Mouse (Mus musculus) limb, embryonic 14.5 days (tissue): ENCODE data around the gene Ppp1r32. TPM values are rescaled to one million over a fixed set of nuclear protein-coding genes. Genes with fewer than 3 reads are reported as not detected.
A peak's percentile ranks its signal among the peaks of the same experiment; 100 is the strongest.

Source experiments
- ATAC-seq: fragments of 200-750 bp; cut with Nextera tagmentation; 2 replicates; pipeline ENCODE4 v1.8.0; 2017; ENCODE audit warnings: low read depth, moderate number of reproducible peaks, moderate TSS enrichment; ENCODE audit not compliant: low FRiP score
- DNase-seq: peaks from one replicate; pipeline ENCODE4 v3.0.0-alpha.2; 2015; ENCODE audit warnings: low spot score
- H3K27ac ChIP-seq: fragments of 300-500 bp; sonication (generic); replicated peaks from 2 replicates; pipeline ENCODE4 v1.5.1; 2014; ENCODE audit warnings: low read depth, mild to moderate bottlenecking, low read length, moderate library complexity, mixed read lengths
- H3K27me3 ChIP-seq: fragments of 300-500 bp; sonication (generic); 2 replicates; pipeline ENCODE4 v1.6.1; 2014; ENCODE audit warnings: low read length, mixed read lengths; ENCODE audit not compliant: control insufficient read depth, insufficient read depth
- H3K36me3 ChIP-seq: fragments of 300-500 bp; sonication (generic); 2 replicates; pipeline ENCODE4 v1.6.1; 2014; ENCODE audit warnings: mild to moderate bottlenecking, low read length, moderate library complexity, mixed read lengths; ENCODE audit not compliant: control insufficient read depth, insufficient read depth
- H3K4me1 ChIP-seq: fragments of 300-500 bp; sonication (generic); 2 replicates; pipeline ENCODE4 v1.6.1; 2014; ENCODE audit warnings: antibody characterized with exemption, low read length, mixed read lengths; ENCODE audit not compliant: control insufficient read depth, insufficient read depth
- H3K4me2 ChIP-seq: fragments of 300-500 bp; sonication (generic); replicated peaks from 2 replicates; pipeline ENCODE4 v1.6.1; 2014; ENCODE audit warnings: low read depth, mild to moderate bottlenecking, low read length, moderate library complexity; ENCODE audit not compliant: severe bottlenecking
- H3K4me3 ChIP-seq: fragments of 300-500 bp; sonication (generic); replicated peaks from 2 replicates; pipeline ENCODE4 v1.5.1; 2014; ENCODE audit warnings: low read length
- H3K9ac ChIP-seq: fragments of 300-500 bp; sonication (generic); 2 replicates; pipeline ENCODE4 v1.6.1; 2014; ENCODE audit warnings: mild to moderate bottlenecking, low read depth, low read length, moderate library complexity; ENCODE audit not compliant: severe bottlenecking
- H3K9me3 ChIP-seq: fragments of 300-500 bp; sonication (generic); 2 replicates; pipeline ENCODE4 v1.6.1; 2016; ENCODE audit warnings: low read length; ENCODE audit not compliant: control insufficient read depth
- POLR2A ChIP-seq: fragments of 200-500 bp; IDR thresholded peaks from 2 replicates; pipeline ENCODE4 v1.8.0; 2012; ENCODE audit warnings: inconsistent platforms, mild to moderate bottlenecking, moderate library complexity, borderline replicate concordance; ENCODE audit not compliant: insufficient read depth, insufficient read length; ENCODE audit errors: extremely low read depth
- WGBS: fragments of 180-500 bp; shearing (Covaris S2); extraction: QIAGEN DNeasy Blood & Tissue Kit; methylation state at CpG from one replicate; pipeline ENCODE4 v1.1.7; 2014; 5-methylcytosine and 5-hydroxymethylcytosine counted together
- polyA plus RNA-seq, 2 experiments: library from polyadenylated mRNA; depleted of rRNA in 1 of 2; stranded (reverse) in 1 of 2; unstranded in 1 of 2; fragments of >200 nt; fragmentation: Nextera tagmentation in 1 of 2; extraction: Ambion mirVana in 1 of 2; gene quantifications; 2 replicates each; pipeline versions ENCODE4 v1.2.1 to v1.2.3; 2012 to 2014

Ppp1r32 gene
- polyA plus RNA-seq, 2 experiments = 0.18 to 0.78 TPM

DNA sequence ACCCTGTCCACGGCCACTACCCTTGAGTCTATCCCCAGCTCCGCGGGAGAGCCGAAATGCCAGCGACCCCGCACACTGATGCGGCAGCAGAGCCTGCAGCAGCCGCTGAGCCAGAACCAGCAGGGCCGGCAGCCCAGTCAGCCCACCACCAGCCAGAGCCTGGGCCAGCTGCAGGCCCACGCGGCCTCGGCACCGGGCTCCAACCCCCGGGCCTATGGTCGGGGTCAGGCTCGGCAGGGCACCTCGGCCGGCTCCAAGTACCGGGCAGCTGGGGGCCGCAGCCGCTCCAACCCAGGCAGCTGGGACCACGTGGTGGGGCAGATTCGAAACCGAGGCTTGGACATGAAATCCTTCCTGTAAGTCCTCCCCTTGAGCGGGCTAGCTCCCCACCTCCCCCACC is 56.4 kb downstream of the Ppp1r32 start:
- Histone ChIP-seq H3K9me3 (no peaks in the 10 kb centered on the region), H3K27me3 (peaks cover 9% of the 10 kb centered on the region; the same call in 1 of the 2 replicates), H3K4me1 (peaks cover 39% of the 10 kb centered on the region), H3K36me3 (no peaks in the 10 kb centered on the region), H3K4me2 (no peak overlapping the region), H3K9ac (0 out of 2 replicates have a peak overlapping the region, but pooled peaks have one; percentile 12), H3K27ac (no peak overlapping the region), H3K4me3 (no peak overlapping the region)
- WGBS = 35% methylated on average over 21 of the region's 25 CpGs
- TF ChIP-seq POLR2A = no peak
- DNase-seq = no peak
- ATAC-seq = no peak

DNA sequence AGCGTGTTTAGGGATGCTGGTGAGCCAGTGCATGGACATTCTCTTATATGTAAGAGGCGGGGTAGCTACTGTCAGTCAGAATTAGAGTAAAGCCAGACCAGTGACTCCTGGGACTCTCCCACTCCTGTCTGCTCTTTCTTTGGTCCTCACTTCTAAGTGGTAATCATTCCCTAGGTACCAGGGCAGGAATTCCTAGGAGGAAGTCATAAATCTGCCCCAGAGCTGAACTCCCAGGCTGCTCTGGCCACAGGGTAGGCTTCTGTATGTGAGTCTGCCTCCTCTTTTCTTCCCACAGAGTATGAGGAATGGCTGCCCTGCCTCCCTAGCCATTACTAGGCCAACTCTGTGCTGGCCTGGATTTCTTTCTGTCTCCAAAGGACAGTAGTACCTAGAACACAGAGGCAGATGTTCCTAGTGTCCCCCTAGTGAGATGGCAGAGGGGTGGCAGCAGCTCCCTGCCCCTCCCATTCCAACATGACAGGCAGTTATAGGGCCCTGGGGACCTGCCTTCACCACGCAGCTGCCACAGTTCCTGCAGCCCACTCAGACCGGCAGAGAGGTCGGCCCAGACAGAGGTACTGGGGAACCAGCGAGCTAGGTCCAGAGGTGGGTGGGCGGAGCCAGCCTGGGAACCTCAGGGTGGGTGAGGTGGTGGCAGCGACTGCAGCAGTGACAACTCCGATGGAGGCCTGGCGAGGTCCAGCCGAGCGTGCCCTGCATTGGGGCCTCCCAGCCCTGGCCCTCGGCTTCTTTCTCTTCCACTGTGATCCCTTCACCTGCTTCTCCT is 57.1 kb downstream of the Ppp1r32 start:
- ATAC-seq (no peak), DNase-seq (no peak)
- Histone ChIP-seq H3K9ac (0 out of 2 replicates have a peak overlapping the region, but pooled peaks have one; percentile 12), H3K4me3 (no peak overlapping the region), H3K27ac (no peak overlapping the region), H3K36me3 (no peaks in the 10 kb centered on the region), H3K9me3 (no peaks in the 10 kb centered on the region), H3K27me3 (peaks cover 9% of the 10 kb centered on the region; the same call in 1 of the 2 replicates), H3K4me1 (peaks cover 39% of the 10 kb centered on the region), H3K4me2 (no peak overlapping the region)
- 31% methylated on average over 13 of the region's 13 CpGs for WGBS
- no peak for TF ChIP-seq POLR2A

DNA sequence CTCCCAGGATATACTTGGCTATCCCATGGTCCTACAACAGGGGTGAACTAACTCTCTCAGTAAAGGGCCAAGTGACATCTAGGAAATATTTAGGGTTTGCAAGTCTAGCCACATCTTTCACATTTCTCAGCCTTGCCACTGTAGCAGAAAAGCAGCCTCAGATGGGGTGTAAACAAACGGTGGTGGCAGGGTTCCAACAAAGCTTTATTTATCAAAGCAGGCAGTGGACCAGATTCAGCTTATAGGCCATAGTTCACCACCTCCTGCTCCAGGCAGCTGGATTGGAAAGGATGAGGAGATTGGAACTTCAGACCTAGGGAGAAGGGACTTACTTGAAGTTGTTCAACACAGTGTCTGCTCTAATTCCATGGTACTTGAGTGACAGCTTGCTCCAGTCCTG is 58.0 kb downstream of the Ppp1r32 start:
- no peak for TF ChIP-seq POLR2A
- ATAC-seq (no peak), DNase-seq (no peak)
- Histone ChIP-seq H3K4me3 (no peak overlapping the region), H3K9ac (no peak overlapping the region), H3K27me3 (peaks cover 9% of the 10 kb centered on the region; the same call in 1 of the 2 replicates), H3K36me3 (no peaks in the 10 kb centered on the region), H3K4me1 (peaks cover 33% of the 10 kb centered on the region), H3K9me3 (no peaks in the 10 kb centered on the region), H3K4me2 (no peak overlapping the region), H3K27ac (no peak overlapping the region)
- 50% methylated on average over 1 of the region's 1 CpGs for WGBS

Other genes starting within 250 kb of the Ppp1r32 start
- 4.4 and 7.0 TPM in 2 replicates for gene Myrf, start 242.2 kb downstream of the Ppp1r32 start, polyA plus RNA-seq (2012; rRNA removed)
- gene Myrf, start 242.2 kb downstream of the Ppp1r32 start, polyA plus RNA-seq (2014; fragmentation: Nextera tagmentation; extraction: Ambion mirVana) = 1.1 and 1.4 TPM in 2 replicates
- gene Dagla, start 178.1 kb downstream of the Ppp1r32 start, polyA plus RNA-seq (2012; rRNA removed) = 8.1 and 11.1 TPM in 2 replicates
- 2.4 and 2.8 TPM in 2 replicates for gene Dagla, start 178.1 kb downstream of the Ppp1r32 start, polyA plus RNA-seq (2014; fragmentation: Nextera tagmentation; extraction: Ambion mirVana)
- gene Syt7, start 93.8 kb downstream of the Ppp1r32 start, polyA plus RNA-seq (2012; rRNA removed) = 5.0 and 5.5 TPM in 2 replicates
- gene Syt7, start 93.8 kb downstream of the Ppp1r32 start, polyA plus RNA-seq (2014; fragmentation: Nextera tagmentation; extraction: Ambion mirVana) = 2.0 and 2.2 TPM in 2 replicates
- gene Lrrc10b, start 25.5 kb downstream of the Ppp1r32 start, polyA plus RNA-seq (2012; rRNA removed) = 0.88 and 1.2 TPM in 2 replicates
- gene Lrrc10b, start 25.5 kb downstream of the Ppp1r32 start, polyA plus RNA-seq (2014; fragmentation: Nextera tagmentation; extraction: Ambion mirVana) = 0.43 and 0.84 TPM in 2 replicates
- gene Cpsf7, start 42.3 kb upstream of the Ppp1r32 start, polyA plus RNA-seq (2012; rRNA removed) = 102 and 106 TPM in 2 replicates
- 50.4 and 59.1 TPM in 2 replicates for gene Cpsf7, start 42.3 kb upstream of the Ppp1r32 start, polyA plus RNA-seq (2014; fragmentation: Nextera tagmentation; extraction: Ambion mirVana)
- gene Sdhaf2, start 43.2 kb upstream of the Ppp1r32 start, polyA plus RNA-seq (2012; rRNA removed) = 42.5 and 49.2 TPM in 2 replicates
- 64.6 and 65.2 TPM in 2 replicates for gene Sdhaf2, start 43.2 kb upstream of the Ppp1r32 start, polyA plus RNA-seq (2014; fragmentation: Nextera tagmentation; extraction: Ambion mirVana)
- gene Tmem216, start 73.3 kb upstream of the Ppp1r32 start, polyA plus RNA-seq (2012; rRNA removed) = 51.3 and 61.5 TPM in 2 replicates
- gene Tmem216, start 73.3 kb upstream of the Ppp1r32 start, polyA plus RNA-seq (2014; fragmentation: Nextera tagmentation; extraction: Ambion mirVana) = 55.8 and 58.6 TPM in 2 replicates
- 23.1 and 33.0 TPM in 2 replicates for gene Cyb561a3, start 94.2 kb upstream of the Ppp1r32 start, polyA plus RNA-seq (2012; rRNA removed)
- gene Cyb561a3, start 94.2 kb upstream of the Ppp1r32 start, polyA plus RNA-seq (2014; fragmentation: Nextera tagmentation; extraction: Ambion mirVana) = 18.9 and 22.3 TPM in 2 replicates
- 29.7 and 34.2 TPM in 2 replicates for gene Tmem138, start 94.4 kb upstream of the Ppp1r32 start, polyA plus RNA-seq (2012; rRNA removed)
- 33.8 and 36.2 TPM in 2 replicates for gene Tmem138, start 94.4 kb upstream of the Ppp1r32 start, polyA plus RNA-seq (2014; fragmentation: Nextera tagmentation; extraction: Ambion mirVana)
- 346 and 349 TPM in 2 replicates for gene Ddb1, start 122.4 kb upstream of the Ppp1r32 start, polyA plus RNA-seq (2012; rRNA removed)
- 358 and 386 TPM in 2 replicates for gene Ddb1, start 122.4 kb upstream of the Ppp1r32 start, polyA plus RNA-seq (2014; fragmentation: Nextera tagmentation; extraction: Ambion mirVana)
- 24.1 and 25.5 TPM in 2 replicates for gene Tkfc, start 122.7 kb upstream of the Ppp1r32 start, polyA plus RNA-seq (2012; rRNA removed)
- gene Tkfc, start 122.7 kb upstream of the Ppp1r32 start, polyA plus RNA-seq (2014; fragmentation: Nextera tagmentation; extraction: Ambion mirVana) = 14.6 and 15.4 TPM in 2 replicates
- 7.0 and 10.2 TPM in 2 replicates for gene Vwce, start 151.3 kb upstream of the Ppp1r32 start, polyA plus RNA-seq (2012; rRNA removed)
- gene Vwce, start 151.3 kb upstream of the Ppp1r32 start, polyA plus RNA-seq (2014; fragmentation: Nextera tagmentation; extraction: Ambion mirVana) = 3.2 TPM in 2 replicates
- gene Pga5, start 195.1 kb upstream of the Ppp1r32 start, polyA plus RNA-seq (2012; rRNA removed) = 0.12 and 0.23 TPM in 2 replicates
- not detected in 2 replicates for gene Pga5, start 195.1 kb upstream of the Ppp1r32 start, polyA plus RNA-seq (2014; fragmentation: Nextera tagmentation; extraction: Ambion mirVana)
- 30.2 and 37.4 TPM in 2 replicates for gene Vps37c, start 205.8 kb upstream of the Ppp1r32 start, polyA plus RNA-seq (2012; rRNA removed)
- gene Vps37c, start 205.8 kb upstream of the Ppp1r32 start, polyA plus RNA-seq (2014; fragmentation: Nextera tagmentation; extraction: Ambion mirVana) = 37.6 and 42.6 TPM in 2 replicates